Mouse (Mus musculus): ENCODE measurements at regions not wholly inside any gene's neighbourhood (a gene's known extent, or its start where the extent isn't known, plus 50 kb on each side); places are given as distances from the start of the nearest gene placed in this dataset.

GRCm38 (mm10) chr16:69646156-69646555 lies 217.4 kb downstream of the Speer2 start:
- no peak for DNase-seq

- DNase-seq = peak; percentile 55
Measured at GRCm38 (mm10) chr16:69607736-69608135, 255.8 kb downstream of the Speer2 start.

- no peak for DNase-seq
Measured at GRCm38 (mm10) chr16:69600978-69601377, 262.6 kb downstream of the Speer2 start.

- DNase-seq = no peak
Measured at GRCm38 (mm10) chr16:69577205-69577604, 286.3 kb downstream of the Speer2 start.

GRCm38 (mm10) chr16:69568189-69568588 lies 295.4 kb downstream of the Speer2 start:
- no peak for DNase-seq

GRCm38 (mm10) chr16:69567420-69568179 lies 295.9 kb downstream of the Speer2 start:
- no peak for DNase-seq

Data from heart, postnatal 4 days (tissue).